Mouse (Mus musculus): ENCODE measurements around the gene Gtpbp1. TPM values are rescaled to one million over a fixed set of nuclear protein-coding genes. Genes with fewer than 3 reads are reported as not detected.

Gene Gtpbp1
- total RNA-seq, 2 experiments from 2014 or later = 17.7 to 18.0 TPM

DNA sequence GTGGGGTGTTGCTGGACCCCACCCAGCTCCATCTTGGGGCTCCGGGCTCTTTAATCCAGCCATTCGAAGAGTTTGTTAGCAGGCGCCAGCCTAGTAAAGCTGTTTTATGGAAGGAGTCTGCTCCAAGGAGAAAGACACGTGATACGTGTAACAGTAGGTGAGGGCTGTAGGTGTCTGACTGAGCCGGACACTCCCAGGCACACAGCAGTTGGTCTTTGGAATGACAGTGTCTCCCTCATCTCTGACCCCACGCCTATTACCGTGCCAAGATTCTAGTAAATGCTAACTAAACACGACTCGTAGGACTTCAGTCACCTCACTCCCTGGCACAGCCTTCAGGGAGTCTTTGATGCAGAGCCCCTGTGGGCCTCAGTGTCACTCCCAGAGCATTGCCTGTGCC, 54.7 kb downstream of the Gtpbp1 start:
- no peak for DNase-seq
- intact Hi-C loops (cut with DNase I; ENCODE audit: low total_unique reads) = no loop called here

DNA sequence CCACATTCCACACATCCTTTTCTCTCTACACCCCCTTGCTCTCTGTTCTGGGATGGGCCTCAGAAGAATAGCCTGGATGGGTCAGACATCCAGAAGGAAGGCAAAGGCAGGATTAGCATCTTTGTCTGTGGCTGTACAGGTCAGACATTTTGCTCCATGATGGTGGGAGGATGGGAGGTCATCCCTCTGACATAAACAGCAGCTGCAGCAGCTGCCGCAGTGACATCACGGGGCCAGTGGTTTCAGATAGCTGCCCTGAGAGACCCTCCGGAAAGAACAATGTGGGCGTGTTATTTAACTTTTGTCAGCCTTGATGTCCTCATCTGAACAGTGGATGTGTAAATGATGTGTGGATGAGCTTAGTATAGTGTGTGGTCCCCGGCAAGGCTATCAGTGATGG, 55.2 kb downstream of the Gtpbp1 start:
- intact Hi-C loops (cut with DNase I; ENCODE audit: low total_unique reads) = no loop called here

DNA sequence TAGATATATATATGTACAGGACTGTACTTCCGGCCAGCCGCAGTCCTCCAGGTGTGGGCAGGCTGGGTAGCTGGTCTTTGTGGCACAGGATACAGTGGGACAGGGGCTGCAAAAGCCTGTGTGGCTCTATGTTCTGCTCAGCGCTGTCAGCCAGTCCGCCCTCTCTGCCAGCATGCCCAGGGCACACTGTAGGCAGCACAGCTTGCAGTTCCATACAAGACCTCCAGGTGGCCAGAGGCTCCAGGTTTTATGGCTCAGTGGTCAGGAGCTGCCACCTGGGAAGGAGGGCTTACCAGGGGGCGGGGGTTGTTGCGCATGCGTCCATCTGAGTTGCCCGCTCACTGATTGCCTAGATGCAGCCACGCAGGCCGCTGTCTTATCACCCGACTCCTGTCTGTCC, 57.4 kb downstream of the Gtpbp1 start:
- no peak for DNase-seq
- intact Hi-C loops (cut with DNase I; ENCODE audit: low total_unique reads) = no loop called here

More for the DNA sequence above, 55.2 kb downstream of the Gtpbp1 start:
- DNase-seq = no peak

DNA sequence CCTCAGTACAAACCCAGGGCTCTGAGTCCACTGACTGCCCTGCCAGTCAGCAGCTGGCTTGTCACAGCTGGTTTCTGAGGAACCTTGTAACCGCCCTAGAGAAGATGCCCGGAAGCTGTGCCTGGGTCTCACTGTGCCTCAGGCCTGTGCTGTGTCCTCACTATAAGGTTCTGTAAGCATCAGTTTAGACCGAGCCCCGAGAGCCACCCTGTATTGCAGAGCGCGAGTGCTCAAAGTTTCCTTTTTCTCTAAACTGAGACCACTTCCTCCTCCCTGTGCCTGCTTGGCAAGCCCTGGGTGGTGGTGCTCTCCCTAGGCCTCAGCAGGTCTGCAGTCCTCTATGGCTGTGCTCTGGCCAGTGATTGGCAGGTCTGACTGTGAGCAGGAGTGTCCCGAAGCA, 58.5 kb downstream of the Gtpbp1 start:
- DNase-seq = no peak
- intact Hi-C loops (cut with DNase I; ENCODE audit: low total_unique reads) = no loop called here

DNA sequence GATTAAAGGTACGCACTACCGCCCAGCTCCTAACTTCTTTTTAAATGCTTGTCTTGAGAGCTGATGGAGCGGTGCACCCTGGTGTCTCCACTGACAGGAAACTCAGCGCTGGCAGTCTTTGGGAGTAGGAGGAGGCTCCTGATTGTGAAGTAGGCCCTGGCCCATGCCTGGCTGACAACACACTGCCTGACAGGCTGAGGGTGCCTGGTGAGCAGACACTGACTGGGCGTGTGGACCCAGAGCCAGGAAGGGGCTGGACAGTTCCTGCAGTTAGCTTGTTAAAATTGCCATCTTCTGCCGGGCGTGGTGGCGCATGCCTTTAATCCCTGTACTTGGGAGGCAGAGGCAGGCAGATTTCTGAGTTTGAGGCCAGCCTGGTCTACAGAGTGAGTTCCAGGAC, 59.6 kb downstream of the Gtpbp1 start:
- no peak for DNase-seq
- intact Hi-C loops (cut with DNase I; ENCODE audit: low total_unique reads) = no loop called here

DNA sequence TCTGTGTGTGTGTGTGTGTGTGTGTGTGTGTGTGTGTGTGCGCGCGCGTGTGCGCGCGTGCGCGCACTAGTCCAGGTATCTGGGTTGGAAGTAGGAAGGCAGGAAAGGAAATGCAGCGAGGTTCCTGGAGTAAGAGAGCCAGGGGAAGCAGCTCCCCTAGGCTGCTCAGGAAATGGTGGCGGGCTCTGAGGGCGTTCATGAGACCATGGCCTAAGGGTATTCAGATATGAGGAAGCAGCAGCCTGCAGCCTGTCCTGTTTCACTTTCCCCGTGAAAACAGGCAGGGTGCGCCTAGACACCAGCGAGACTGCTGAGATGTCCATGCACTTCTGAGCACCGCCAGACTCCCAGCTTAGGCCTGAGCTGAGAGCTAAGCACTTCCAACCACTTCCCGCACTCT, 61.1 kb downstream of the Gtpbp1 start:
- intact Hi-C loops (cut with DNase I; ENCODE audit: low total_unique reads) = loop anchor here (2.0 kb wide), 1 partner anchor 41 kb away; no protein-coding TSS in a partner anchor
- DNase-seq = no peak

DNA sequence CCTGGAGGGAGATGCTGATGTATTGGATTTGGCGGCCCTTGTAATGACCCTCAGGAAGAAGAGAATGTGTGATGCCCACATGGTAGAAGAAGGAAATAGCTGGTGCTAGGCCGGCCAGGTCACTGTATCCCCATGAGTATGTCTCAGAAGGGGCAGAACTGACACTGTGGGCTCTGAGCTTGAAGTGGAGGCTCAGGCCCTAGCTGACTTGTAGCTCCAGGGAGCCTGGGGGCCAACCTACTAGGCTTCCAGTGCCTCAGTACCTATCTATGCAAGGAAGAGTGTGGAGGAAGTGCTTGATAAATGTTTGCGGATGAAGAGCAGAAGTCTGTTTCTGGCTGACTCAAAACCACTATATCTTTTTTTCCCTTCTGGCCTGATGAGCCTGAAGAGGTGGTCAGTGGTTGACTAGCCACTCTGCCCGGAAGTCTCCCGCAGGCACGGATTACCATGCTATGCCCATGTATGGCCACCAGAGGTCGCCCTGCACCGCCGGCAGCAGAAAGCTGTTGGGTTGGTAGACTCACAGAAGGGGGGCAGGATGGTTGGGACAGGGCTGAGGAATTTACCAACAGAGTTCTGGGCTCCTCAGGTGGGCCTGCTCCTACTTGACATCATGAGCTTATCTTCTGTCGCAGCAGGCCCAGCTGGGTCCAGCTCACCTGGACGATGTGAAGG, 62.2 kb downstream of the Gtpbp1 start:
- peak; percentile 79 for DNase-seq
- intact Hi-C loops (cut with DNase I; ENCODE audit: low total_unique reads) = loop anchor here (2.0 kb wide), 1 partner anchor 40 kb away; no protein-coding TSS in a partner anchor

DNA sequence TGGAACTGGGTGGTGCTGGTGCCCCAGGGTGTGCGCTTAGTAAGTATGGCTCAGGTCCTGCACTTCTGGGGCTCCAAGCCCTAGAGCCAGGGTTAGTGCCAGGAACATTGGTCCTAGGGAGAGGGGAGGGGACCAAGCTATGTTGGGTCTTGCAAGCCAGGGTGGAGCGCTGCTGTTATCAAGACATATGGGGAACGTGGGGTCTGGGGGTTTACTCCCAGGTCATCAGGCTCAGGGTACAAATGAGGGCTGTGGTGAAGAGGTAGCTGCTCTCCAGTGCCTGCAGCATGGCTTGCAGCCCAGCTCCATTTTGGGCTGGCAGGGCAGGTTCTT, 62.7 kb downstream of the Gtpbp1 start:
- DNase-seq = no peak
- intact Hi-C loops (cut with DNase I; ENCODE audit: low total_unique reads) = loop anchor here (2.0 kb wide), 1 partner anchor 39 kb away; no protein-coding TSS in a partner anchor

DNA sequence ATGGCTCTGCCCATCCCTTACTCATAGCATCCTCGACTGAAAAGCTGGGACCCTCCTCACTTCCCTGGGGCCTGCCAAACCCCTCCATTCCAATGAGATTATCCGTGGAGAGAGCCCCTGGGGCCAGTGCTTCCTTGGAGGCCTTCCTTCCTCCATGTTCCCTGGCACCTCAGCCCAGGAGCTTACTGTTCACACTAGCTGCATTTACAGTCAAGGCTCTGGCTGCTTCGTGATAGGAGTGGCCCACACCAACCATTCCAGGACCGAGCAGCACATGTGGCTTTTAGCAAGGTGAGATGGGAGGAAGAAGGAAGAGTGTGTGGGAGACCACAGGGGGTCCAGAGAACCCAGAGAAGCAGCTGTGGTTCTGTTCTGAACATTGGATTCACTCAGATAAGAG, 63.2 kb downstream of the Gtpbp1 start:
- DNase-seq = no peak
- intact Hi-C loops (cut with DNase I; ENCODE audit: low total_unique reads) = loop anchor here (2.0 kb wide), 1 partner anchor 39 kb away; no protein-coding TSS in a partner anchor

DNA sequence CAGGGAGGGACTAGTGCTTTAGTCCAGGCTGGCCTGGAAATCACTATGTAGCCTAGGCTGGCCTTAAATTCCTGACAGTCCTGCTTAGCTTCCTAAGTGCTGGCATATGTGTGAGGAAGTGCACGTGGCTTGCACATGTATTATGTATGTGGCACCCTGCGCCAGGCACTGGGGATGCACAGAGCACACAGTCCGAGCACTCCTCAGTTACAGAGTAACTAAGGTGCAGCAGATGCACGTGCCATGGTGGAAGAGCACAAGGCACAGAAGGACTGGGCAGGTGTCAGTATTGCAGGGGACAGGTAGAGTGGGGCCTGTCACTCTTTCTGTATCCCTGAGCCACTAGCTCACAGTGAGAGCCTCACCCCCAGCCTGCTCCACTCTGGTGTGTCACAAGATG, 64.5 kb downstream of the Gtpbp1 start:
- intact Hi-C loops (cut with DNase I; ENCODE audit: low total_unique reads) = no loop called here
- DNase-seq = no peak

DNA sequence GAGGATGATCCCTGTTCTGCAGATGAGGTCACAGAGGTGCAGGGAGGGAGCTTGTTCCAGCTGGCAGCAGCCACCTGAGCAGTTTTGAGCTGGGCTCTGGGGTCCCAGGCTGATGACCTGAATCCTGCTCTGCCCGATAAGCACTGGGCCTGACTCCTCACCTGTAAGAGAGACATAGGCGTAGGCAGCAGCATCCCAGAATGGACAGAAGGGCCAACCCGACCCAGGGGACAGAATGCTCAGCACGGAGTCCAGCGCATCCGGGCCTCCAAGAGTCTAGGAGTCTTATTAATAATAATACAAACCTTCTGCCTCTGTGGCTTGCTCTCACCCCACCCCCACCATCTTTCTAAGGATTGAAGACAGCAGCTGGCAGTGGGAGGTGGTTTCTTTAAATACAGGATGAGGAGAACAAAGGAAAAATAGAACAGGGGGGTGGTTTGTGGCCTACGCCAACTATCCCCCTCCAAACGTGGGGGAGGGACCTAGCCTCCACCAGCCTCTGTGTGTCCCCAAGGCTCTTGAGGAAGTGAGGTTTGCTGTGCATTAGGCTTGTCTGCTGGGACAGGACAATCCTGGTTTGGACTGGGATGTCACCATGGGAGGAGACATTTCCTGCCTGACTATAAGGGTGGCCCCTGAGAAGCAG, 65.5 kb downstream of the Gtpbp1 start:
- intact Hi-C loops (cut with DNase I; ENCODE audit: low total_unique reads) = no loop called here
- no peak for DNase-seq

DNA sequence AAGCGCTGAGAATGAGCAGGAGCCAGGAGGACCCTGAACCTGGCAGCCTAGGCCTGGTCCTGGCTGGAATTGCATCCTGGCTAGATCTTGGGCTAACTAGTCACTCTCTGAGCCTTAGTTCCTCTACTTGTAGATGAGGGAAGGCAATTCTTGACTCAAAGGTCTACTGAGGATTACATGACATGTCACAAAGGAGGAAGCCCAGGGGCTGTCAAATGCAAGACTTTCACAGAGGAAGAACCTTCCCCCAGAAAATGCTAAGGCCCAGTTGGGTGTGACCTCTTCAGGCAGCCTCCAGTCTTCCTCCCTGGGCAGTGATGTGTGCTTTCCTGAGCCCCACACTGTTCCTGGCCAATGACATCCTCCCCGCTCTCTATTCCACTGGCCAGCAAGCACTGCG, 66.5 kb downstream of the Gtpbp1 start:
- intact Hi-C loops (cut with DNase I; ENCODE audit: low total_unique reads) = no loop called here
- DNase-seq = no peak

DNA sequence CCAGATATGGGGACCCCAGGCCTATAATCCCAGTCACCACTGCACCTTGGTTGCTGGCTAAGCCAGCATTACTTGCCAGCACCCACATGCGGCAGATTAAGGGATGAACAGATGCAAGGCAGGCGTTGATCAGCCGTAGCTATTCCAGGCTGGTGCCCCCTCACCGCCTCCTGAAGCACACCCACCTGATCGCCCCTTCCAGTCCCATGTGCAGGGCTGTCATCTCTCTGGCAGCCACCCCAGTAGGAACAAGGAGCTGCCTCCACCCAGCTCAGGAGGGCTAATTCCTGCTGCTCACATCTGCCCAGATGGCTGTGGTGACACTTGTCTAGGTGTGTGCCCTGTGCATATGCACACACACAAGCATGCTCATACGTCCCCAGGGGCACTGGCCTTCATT, 70.3 kb downstream of the Gtpbp1 start:
- intact Hi-C loops (cut with DNase I; ENCODE audit: low total_unique reads) = no loop called here

DNA sequence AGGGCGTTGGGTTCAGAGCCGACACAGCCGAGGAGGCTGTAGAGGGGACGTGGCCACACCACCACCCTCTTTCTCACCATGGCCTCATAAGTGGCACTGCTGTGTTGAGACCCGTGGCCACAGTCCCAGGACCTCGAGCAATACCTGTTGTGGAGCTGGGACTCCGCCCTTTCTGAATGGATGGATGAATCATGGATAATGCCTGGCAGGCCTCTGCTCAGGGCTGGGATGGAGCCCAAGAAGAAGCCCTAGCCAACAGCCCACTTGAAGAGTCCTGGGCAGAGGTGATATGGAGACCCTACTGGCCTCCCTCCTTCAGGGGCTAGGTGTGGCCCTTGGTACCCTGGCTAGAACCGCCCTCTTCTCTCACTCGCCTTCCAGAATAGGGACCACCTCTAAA, 72.4 kb downstream of the Gtpbp1 start:
- DNase-seq = no peak
- intact Hi-C loops (cut with DNase I; ENCODE audit: low total_unique reads) = no loop called here

More for the DNA sequence above, 70.3 kb downstream of the Gtpbp1 start:
- no peak for DNase-seq

DNA sequence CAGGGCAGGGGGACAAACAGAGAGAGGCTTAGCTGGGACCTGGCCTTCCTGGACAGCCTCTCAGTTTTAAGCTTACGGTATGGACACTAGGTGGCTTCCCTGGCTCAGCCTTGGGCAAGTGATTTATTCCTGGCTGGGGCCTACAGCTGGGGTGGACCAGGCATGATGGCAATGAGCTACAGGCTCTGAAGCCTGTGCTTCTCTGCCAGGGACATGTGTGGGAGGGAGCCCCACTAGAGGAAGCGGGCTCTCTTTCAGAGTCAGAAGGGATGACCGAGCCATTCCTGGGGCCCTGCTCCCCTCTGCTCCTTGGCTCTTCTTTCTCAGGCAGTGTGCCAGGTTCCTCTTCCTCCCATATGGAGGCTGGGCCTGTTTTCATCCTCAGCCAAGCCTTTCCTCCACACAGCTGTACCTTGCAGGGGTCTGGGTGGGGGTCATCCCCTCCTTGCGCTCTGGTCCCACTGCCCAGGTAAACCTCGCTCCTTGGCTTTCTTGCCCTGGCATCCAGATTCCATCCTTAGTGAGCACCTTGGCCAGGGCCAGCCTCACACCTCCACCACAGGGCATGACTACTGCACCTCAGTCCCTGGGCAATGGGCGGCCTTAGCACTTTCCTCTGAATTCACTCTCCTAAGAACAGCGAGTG, 73.1 kb downstream of the Gtpbp1 start:
- intact Hi-C loops (cut with DNase I; ENCODE audit: low total_unique reads) = no loop called here

DNA sequence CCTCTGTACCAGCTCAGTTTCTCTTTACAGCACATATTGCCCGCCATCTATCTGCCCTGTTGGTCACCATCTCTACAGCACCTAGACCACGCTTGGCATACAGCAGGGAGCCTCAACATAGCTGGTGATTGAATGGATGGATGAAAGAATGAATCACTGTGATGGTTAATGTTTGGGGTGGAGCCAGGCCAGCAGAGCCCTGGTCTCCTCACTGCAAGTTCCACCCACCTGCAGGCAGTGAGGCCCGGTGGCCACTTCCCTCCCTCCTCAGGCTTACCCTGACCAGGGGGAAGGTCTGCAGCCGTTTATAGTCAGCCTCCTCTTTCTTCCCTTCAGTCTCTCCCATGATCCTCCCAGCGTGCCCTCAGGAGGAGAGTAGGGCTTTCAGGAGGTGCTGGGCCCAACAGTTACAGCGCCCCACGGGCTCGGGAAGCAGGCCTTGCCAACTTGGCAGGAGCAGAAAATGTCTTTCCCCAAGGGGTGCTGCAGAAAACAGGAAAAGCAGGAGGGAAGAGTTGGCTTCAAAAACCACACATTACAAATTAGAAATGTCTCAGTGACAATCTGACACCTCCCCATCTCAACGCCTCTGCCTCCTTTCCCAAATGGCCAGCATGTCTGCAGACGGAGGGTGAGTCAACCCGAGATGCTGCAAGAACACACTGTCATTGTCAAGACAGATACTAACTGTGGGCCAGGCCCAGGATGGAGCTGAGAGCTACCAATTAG, 74.1 kb downstream of the Gtpbp1 start:
- intact Hi-C loops (cut with DNase I; ENCODE audit: low total_unique reads) = no loop called here
- no peak for DNase-seq

More for the DNA sequence above, 73.1 kb downstream of the Gtpbp1 start:
- DNase-seq = no peak

DNA sequence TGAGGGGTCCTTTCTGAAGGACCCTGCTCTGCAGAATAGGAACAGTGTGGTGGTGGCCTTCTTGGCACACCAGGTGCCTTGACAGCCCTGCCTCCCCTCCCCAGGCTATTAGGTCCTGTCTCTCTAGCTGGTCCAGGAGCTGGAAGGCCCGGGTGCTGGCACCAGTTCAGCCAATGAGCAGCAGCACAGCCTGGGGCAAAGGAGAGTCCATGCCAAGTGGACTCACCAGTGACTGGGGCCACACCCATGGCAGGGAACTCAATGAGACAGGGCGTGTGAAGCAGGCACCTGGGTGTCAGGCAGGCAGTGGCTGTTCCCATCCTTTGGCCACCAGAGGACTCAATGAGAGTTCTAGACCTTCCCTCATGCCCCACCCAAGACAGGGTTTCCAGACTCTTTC, 74.7 kb downstream of the Gtpbp1 start:
- DNase-seq = no peak
- intact Hi-C loops (cut with DNase I; ENCODE audit: low total_unique reads) = no loop called here

DNA sequence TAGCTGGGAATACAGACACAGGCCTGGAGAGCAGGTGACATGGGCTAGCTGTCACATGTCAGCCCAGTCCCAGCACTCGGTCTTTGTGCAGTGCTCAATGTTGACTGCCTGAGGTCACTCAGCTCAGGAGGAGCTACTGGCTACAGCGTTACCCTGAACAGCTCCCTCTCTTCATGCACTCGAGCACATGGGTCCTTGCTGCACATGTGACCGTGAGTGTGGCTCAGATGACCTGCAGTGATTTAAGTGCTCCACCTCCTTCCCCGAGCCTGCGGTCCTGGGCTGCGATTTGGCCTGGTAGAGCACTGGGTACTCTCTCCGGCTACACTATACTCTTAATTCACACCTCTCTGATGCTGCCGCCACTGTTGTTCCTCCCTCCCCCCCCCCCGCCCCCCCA, 75.5 kb downstream of the Gtpbp1 start:
- DNase-seq = no peak
- intact Hi-C loops (cut with DNase I; ENCODE audit: low total_unique reads) = no loop called here

DNA sequence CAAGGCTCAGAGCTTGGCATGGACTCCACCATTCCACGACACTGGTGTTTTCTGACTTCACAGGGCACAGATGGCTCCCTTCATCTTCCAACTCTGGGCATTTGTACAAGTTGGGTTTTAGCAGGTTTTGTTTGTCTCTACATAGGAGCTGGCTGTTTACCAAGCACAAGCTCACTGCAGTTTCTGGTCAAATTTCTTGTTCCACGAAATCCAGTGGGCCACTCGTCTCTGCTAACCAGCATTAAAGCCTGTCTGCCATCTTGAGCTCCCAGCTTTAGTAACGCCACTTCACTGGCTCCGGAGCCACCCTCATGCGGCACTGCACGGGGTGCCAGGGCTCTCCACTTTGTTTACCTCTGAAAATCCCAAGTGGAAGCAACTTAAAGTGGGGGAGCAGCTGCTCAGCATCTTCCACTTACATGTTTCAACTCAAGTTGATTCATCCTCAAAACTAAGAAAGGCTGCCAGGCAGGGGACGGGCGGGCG, 76.0 kb downstream of the Gtpbp1 start:
- no peak for DNase-seq
- intact Hi-C loops (cut with DNase I; ENCODE audit: low total_unique reads) = no loop called here

DNA sequence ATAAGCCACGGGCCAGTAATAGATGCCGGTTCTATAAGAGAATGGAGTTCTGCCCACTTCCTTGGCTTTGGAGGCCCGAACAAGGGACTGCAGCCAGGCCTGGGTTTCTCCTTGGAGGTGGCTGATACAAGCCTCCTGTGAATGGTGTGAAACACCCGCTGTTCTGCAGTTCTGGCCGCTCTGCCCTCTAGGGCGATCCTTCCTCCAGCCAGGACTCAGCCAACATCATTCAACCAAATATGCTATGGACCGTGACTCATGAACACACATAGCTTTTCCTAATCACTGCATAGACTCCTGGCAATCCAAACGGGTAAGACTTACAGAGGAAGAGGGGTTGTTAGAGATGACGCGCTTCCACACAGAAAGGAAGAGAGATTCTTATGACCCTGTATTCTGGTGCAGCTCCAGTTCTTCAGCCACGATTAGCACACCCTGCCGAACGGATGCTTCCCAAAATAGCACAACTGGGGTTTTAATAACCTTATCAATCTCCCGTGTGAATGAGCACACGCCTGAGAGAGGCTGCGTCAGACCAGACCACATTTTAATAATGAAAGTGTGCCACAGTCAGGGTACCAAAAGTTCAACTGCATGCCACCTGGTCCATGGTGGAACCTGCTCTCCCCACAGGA, 76.8 kb downstream of the Gtpbp1 start:
- no peak for DNase-seq
- intact Hi-C loops (cut with DNase I; ENCODE audit: low total_unique reads) = no loop called here
